Mouse (Mus musculus): ENCODE measurements around the gene Rps21.

GRCm38 (mm10) chr2:180229129-180229528 is 28.0 kb upstream of the Rps21 start:
- TF ChIP-seq CTCF (IDR thresholded peaks at IDR 0.05; ENCODE audit: borderline replicate concordance, control insufficient read depth, extremely low read depth, insufficient read depth, low read length, poor library complexity) (no peak), POLR2A (IDR thresholded peaks at IDR 0.05; ENCODE audit: control insufficient read depth, extremely low read depth, insufficient read depth, low read length, poor library complexity) (no peak)
